Mouse (Mus musculus) midbrain, postnatal 0 days (tissue): ENCODE data around the gene Hmgb1. TPM values are rescaled to one million over a fixed set of nuclear protein-coding genes. Genes with fewer than 3 reads are reported as not detected.

ENCODE experiments used
- ATAC-seq: fragments of 200-750 bp; cut with Nextera tagmentation; 2 replicates; pipeline ENCODE4 v1.8.0; 2017; ENCODE audit warnings: moderate number of reproducible peaks, mild to moderate bottlenecking, moderate TSS enrichment, moderate library complexity; ENCODE audit not compliant: low FRiP score
- DNase-seq: peaks from one replicate; pipeline ENCODE4 v3.0.0-alpha.2; 2015; ENCODE audit warnings: low spot score
- H3K27ac ChIP-seq: fragments of 300-500 bp; sonication (generic); 2 replicates; pipeline ENCODE4 v1.5.1; 2014; ENCODE audit warnings: low read depth, mild to moderate bottlenecking, low read length, mixed read lengths
- H3K27me3 ChIP-seq: fragments of 300-500 bp; sonication (generic); 2 replicates; pipeline ENCODE4 v1.6.1; 2014; ENCODE audit warnings: low read length, control low read depth, mixed read lengths; ENCODE audit not compliant: insufficient read depth
- H3K36me3 ChIP-seq: fragments of 300-500 bp; sonication (generic); 2 replicates; pipeline ENCODE4 v1.6.1; 2014; ENCODE audit warnings: low read length, control low read depth, mixed read lengths; ENCODE audit not compliant: insufficient read depth
- H3K4me1 ChIP-seq: fragments of 300-500 bp; sonication (generic); 2 replicates; pipeline ENCODE4 v1.6.1; 2014; ENCODE audit warnings: mild to moderate bottlenecking, control low read depth, antibody characterized with exemption, low read length, mixed read lengths; ENCODE audit not compliant: insufficient read depth
- H3K4me2 ChIP-seq: fragments of 300-500 bp; sonication (generic); 2 replicates; pipeline ENCODE4 v1.6.1; 2014; ENCODE audit warnings: low read depth, mild to moderate bottlenecking, low read length, mixed read lengths; ENCODE audit not compliant: poor library complexity, severe bottlenecking
- H3K4me3 ChIP-seq: fragments of 300-500 bp; sonication (generic); 2 replicates; pipeline ENCODE4 v1.5.1; 2014; ENCODE audit warnings: low read depth, mild to moderate bottlenecking, low read length, moderate library complexity
- H3K9ac ChIP-seq: fragments of 300-500 bp; sonication (generic); replicated peaks from 2 replicates; pipeline ENCODE4 v1.6.1; 2014; ENCODE audit warnings: mild to moderate bottlenecking, low read length, moderate library complexity, mixed read lengths; ENCODE audit not compliant: poor library complexity, severe bottlenecking
- H3K9me3 ChIP-seq: fragments of 300-500 bp; sonication (generic); 2 replicates; pipeline ENCODE4 v1.6.1; 2016; ENCODE audit warnings: low read length, control low read depth
- CTCF ChIP-seq: IDR thresholded peaks from 2 replicates; pipeline ENCODE4 v1.5.1; 2016; ENCODE audit warnings: antibody characterized with exemption, mild to moderate bottlenecking
- WGBS: fragments of 180-500 bp; shearing (Covaris S2); extraction: QIAGEN DNeasy Blood & Tissue Kit; methylation state at CpG from one replicate; pipeline ENCODE4 v1.1.7; 2014; 5-methylcytosine and 5-hydroxymethylcytosine counted together
- polyA plus RNA-seq: library from polyadenylated mRNA; unstranded; fragments of >200 nt; fragmentation: Nextera tagmentation; extraction: Ambion mirVana; gene quantifications from 2 replicates; pipeline ENCODE4 v1.2.1, GENCODE M21; 2015
- total RNA-seq: library from RNA; depleted of rRNA; stranded (reverse); fragments of >200 nt; gene quantifications from 2 replicates; pipeline ENCODE4 v1.2.3, GENCODE M21; 2014; rRNA removed

Gene Hmgb1
- total RNA-seq (171 and 252 TPM in 2 replicates), polyA plus RNA-seq (603 and 756 TPM in 2 replicates)

DNA sequence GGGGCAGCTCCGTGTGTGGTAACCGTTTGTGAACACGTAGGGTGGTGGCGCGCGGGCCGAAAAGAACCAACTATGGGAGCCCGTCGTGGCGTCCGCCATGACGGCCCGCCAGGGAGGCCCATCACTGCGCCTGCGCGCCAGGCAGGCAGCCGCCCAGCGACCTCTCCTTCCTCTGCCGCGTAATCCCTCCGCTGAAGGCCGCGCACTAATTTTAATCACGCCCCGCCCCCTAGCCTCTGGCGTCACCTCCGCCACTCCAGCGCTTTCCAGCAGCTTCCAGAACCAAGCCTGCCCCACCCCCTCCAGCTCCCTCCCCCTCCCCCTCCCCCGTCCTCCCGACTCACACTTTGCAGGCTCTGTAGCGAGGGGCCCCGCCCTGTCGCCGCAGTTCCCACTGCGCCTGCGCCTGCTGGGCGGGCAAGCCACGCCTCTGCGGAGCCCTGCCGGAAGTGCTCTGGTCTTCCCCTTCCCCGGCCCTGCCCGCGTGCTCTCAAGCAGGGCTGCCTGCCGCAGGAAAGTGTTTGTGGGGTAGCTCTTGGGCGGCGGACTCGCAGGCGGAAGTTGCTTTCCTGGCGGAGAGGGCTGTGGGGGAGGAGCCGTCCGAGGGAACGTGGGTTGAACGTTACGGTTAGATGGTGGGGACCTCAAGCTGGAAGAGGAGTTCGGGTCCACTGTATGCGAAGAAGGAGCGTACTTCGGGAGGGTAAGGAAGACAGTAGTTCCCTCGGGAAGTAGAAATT lies at the start of gene Hmgb1, which contains the start of gene Uspl1:
Hmgb1 (minus strand) TSS at position 386 of the 740 bp plus-strand sequence.
Uspl1 (plus strand) TSS at position 247 of the 740 bp plus-strand sequence.
- peak within 1 kb of the TSS; percentile 48 for H3K4me3 ChIP-seq
- no peak; the same call in 1 of the 2 replicates for TF ChIP-seq CTCF
- peak within 1 kb of the TSS; percentile 62 for H3K4me2 ChIP-seq
- no peaks in the 10 kb centered on the region for H3K27me3 ChIP-seq
- ATAC-seq (peak; percentile 98), DNase-seq (peak; percentile 99)
- H3K4me1 ChIP-seq, result peaks cover 8% of the 10 kb centered on the region
- under 1% methylated on average over 57 of the region's 59 CpGs for WGBS
- H3K9ac ChIP-seq, result peak within 1 kb of the TSS; percentile 74
- H3K36me3 ChIP-seq, result peaks cover 4% of the 10 kb centered on the region
- peak within 1 kb of the TSS; percentile 94 for H3K27ac ChIP-seq
- H3K9me3 ChIP-seq, result no peaks in the 10 kb centered on the region

DNA sequence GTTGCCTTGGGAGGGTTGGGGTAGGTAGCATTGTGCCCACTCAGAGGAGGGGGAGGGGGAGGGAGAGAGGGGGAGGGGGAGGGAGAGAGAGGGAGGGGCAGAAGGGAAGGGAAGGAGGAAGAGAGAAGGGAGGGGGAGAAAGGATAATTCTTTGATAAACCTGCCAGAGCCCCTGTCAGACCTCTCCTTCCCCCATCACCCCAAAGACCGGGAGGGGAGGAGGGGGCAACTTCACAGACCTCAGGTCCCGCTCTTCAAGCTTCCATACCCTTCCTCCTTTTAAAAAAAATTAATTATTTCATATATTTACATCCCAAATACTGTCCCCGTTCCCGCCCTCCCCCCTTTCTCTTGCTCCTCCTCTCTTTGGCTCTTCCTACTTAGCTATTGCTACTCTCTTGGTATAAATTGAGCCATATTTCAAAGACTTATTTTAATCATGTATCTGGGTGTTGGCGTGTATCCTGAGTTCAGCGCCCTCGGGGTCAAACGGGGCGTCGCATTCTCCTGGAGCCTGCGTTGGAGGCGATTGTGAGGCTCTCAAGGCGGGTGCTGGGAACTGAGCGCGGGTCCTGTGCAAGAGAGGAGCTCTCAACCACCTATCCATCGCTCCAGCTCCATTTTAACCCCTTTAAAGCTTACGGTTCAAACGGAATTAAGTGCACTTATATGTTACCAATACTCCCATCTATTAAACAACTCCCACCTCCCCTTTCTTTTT lies 45.5 kb upstream of the Hmgb1 start:
- 83% methylated on average over 18 of the region's 18 CpGs for WGBS
- H3K4me2 ChIP-seq, result peak overlapping the region; percentile 51
- H3K9me3 ChIP-seq, result no peaks in the 10 kb centered on the region
- peak; percentile 24; the same call in 1 of the 2 replicates for ATAC-seq
- peak overlapping the region; percentile 54; the same call in 1 of the 2 replicates for H3K9ac ChIP-seq
- 0 out of 2 replicates have a peak, but pooled peaks cover 2% of the 10 kb centered on the region for H3K4me1 ChIP-seq
- DNase-seq, result no peak
- H3K27me3 ChIP-seq, result no peaks in the 10 kb centered on the region
- peak overlapping the region; percentile 81; the same call in 1 of the 2 replicates for H3K27ac ChIP-seq
- peak overlapping the region; percentile 47 for H3K4me3 ChIP-seq
- no peak for TF ChIP-seq CTCF
- H3K36me3 ChIP-seq, result no peaks in the 10 kb centered on the region

DNA sequence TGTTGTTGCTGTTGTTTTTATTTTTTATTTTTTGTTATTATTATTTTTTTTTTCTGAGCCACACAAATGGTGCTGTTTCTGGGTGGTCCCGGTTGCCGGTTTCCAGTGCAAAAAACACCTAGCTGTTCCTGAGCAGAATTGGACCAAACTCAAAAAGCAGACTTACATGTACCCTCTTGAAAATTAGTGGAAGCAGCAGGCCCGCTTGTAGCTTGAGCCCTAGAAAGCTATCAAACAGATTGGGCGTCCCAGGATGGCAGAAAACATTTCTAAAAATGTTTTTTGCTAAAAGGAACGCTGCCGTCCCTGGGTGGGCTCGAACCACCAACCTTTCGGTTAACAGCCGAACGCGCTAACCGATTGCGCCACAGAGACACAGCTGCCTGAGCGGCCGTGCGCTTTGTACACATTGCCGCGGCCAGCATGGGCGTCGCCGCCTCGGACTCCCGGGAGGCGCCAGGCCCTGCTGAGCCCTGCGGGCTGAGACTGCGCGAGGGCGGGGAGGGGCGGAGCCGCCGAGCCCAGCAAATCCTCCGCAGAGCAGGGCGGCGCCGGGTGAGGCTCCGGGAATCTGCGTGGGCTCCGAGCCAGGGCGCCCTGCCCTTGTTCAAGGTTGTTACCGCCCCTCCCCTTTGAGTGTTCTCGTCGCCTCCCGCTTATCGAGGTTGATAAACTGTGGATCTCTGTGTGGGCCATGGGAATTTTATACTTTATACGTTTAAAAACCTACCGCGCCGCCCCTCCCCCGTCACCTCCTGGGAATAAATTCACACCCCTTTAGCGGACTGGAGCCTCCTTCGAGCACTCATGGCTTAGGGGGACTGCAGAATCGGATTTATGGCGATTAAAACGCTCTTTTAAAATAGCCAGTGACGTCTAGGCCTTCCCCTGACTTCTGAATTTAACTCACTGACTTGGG lies 44.7 kb upstream of the Hmgb1 start:
- peak; percentile 94 for DNase-seq
- H3K4me3 ChIP-seq, result peak overlapping the region; percentile 47
- peaks cover 2% of the 10 kb centered on the region; the same call in 1 of the 2 replicates for H3K4me1 ChIP-seq
- 2% methylated on average over 55 of the region's 55 CpGs for WGBS
- H3K36me3 ChIP-seq, result no peaks in the 10 kb centered on the region
- H3K27me3 ChIP-seq, result no peaks in the 10 kb centered on the region
- no peaks in the 10 kb centered on the region for H3K9me3 ChIP-seq
- ATAC-seq, result peak; percentile 95
- H3K27ac ChIP-seq, result peak overlapping the region; percentile 81
- peak overlapping the region; percentile 51 for H3K4me2 ChIP-seq
- peak overlapping the region; percentile 54 for H3K9ac ChIP-seq
- no peak for TF ChIP-seq CTCF

DNA sequence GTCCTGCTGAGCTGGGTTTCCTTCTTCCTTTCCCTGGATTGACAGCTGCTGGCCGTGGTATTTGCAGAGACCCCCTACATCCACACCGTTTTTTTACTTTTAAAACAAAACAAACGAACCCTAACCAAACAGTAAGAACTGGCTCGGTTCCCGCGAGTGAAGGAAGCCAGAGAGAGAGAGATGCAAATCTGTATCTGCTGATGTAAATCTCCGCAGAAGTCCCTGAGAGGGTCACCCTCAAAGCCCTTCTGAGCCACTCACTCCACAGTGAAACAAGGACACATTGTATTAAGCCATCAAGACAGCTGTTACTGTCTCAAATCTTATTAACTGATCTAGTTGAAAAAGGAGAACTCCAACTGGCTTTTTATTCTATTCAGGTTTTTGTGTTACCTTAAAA lies 40.4 kb upstream of the Hmgb1 start:
- no peak overlapping the region for H3K27ac ChIP-seq
- H3K4me2 ChIP-seq, result no peak overlapping the region
- DNase-seq (peak; percentile 26), ATAC-seq (no peak)
- H3K4me3 ChIP-seq, result no peak overlapping the region
- H3K4me1 ChIP-seq, result peaks cover 2% of the 10 kb centered on the region; the same call in 1 of the 2 replicates
- no peak overlapping the region for H3K9ac ChIP-seq
- WGBS, result 8% methylated on average over 7 of the region's 7 CpGs
- TF ChIP-seq CTCF, result no peak
- H3K9me3 ChIP-seq, result no peaks in the 10 kb centered on the region
- H3K36me3 ChIP-seq, result no peaks in the 10 kb centered on the region
- no peaks in the 10 kb centered on the region for H3K27me3 ChIP-seq

DNA sequence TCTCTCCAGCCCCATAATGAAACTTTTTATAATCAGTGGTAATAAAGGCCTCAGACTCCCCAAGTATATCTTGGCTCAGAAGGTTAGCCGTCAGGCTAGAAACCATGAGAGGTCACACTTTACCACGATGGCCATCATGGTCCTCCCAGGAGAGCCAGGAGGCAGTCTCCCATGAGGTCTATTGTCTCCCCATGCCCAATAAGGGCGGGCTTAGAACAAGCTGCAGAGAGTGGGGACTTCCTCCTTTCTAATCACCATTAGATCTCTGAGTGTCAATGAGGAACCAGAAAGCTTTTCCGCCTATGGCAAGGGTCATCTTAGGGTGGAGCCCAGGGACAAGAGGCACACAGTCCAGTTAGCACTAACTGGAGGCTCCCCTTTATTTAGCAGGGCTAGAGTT lies 37.1 kb upstream of the Hmgb1 start:
- H3K9ac ChIP-seq, result no peak overlapping the region
- no peak overlapping the region for H3K4me3 ChIP-seq
- TF ChIP-seq CTCF, result no peak
- WGBS, result 93% methylated on average over 4 of the region's 4 CpGs
- peaks cover 2% of the 10 kb centered on the region; the same call in 1 of the 2 replicates for H3K4me1 ChIP-seq
- H3K9me3 ChIP-seq, result no peaks in the 10 kb centered on the region
- DNase-seq (no peak), ATAC-seq (no peak)
- no peak overlapping the region for H3K4me2 ChIP-seq
- H3K27ac ChIP-seq, result no peak overlapping the region
- no peaks in the 10 kb centered on the region for H3K27me3 ChIP-seq
- peaks cover 5% of the 10 kb centered on the region; the same call in 1 of the 2 replicates for H3K36me3 ChIP-seq
